Mouse (Mus musculus) adrenal gland, postnatal 14 days (tissue): ENCODE measurements around the gene Megf11. TPM values are rescaled to one million over a fixed set of nuclear protein-coding genes. Genes with fewer than 3 reads are reported as not detected.
A peak's percentile ranks its signal among the peaks of the same experiment; 100 is the strongest.
"Not testable (repeated sequence)": the region's sequence is repeated elsewhere in the genome, so short reads cannot be mapped to it uniquely, and the experiment has no call there.

ENCODE experiments used
- DNase-seq: peaks from one replicate; pipeline ENCODE4 v3.0.0; 2021; ENCODE audit warnings: mixed read lengths
- total RNA-seq: library from RNA; stranded (reverse); gene quantifications from 2 replicates; pipeline ENCODE4 v1.2.3, GENCODE M21; 2021

Megf11 gene
- total RNA-seq, 1 experiment from 2014 or later = 1.0 TPM

- DNase-seq = no peak
Measured at GRCm38 (mm10) chr9:64702391-64702790, 317.0 kb downstream of the Megf11 start.

- no peak for DNase-seq
Measured at GRCm38 (mm10) chr9:64702937-64703336, 317.5 kb downstream of the Megf11 start.

DNA sequence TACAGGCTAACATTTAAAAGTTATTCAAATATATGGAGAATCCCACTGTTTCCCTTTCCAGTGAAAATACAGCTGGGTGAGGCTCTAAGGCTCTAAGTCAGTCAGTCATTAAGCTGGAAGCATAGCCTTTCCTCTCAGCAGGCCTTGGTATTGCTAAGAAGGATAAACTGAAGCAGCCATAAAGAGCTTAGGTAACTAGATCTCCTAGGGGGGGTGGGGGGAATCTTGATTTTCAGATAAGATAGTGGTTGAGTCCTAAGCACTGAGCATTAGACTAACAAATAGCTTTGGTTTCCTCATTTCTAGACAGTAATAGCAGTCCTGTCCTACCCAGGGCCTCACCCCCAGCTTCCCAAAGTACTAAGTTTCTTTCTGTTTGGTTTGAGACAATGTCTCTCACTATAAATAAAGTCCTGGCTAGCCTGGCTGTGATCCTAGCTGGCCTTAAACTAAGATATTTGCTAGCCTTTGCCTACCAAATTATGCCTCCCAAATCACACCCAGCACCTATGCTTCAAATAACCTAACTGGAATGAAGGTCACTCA, 318.1 kb downstream of the Megf11 start:
- no peak for DNase-seq

DNA sequence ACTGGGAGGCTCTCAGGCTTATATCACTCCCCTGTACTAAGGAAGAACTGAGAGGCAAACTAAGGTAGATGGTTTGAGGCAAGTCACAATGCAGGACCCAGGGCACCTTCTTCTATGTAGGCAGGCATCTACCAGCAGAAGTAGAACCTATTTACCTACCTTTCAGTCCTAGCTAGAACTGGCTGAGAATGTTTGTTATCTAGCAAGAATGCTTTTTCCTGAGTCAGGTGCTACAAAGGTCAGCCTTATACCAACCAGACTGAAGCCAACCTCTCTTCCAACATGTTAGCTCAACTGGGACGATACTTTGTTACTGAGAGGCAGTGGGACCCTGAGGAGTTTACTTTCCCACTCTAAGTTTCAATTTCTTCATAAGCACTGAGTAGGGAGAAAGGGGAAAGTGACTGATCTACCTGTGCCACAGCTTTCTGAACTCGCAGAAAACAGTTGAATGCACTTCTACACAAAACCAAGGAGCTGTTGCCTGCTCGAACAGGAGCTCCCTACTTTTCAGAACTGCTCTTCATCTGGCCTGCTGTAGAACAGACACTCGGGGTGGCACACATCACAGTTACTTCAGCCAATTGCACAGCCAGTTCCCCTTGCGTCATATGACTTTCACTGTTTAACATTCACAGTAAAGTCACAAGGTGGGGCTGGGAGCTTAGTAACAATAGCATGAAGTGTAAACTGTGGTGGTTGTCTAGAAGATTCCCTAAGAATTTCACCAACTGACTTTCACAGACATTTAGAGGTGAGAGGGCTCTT, 318.8 kb downstream of the Megf11 start:
- DNase-seq = no peak

DNA sequence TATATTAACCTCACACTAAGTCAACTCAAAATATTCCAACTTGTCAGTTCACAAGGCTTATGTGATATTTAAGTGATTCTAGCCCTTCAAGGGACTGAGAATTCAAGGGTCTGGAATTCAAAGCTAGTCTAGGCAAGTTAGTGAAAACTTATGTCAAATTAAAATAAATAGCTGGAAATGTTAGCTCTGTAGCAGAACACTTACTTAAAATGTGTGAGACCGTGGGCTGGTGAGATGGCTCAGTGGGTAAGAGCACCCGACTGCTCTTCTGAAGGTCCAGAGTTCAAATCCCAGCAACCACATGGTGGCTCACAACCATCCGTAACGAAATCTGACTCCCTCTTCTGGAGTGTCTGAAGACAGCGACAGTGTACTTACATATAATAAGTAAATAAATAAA, 324.9 kb downstream of the Megf11 start:
- not testable (repeated sequence) for DNase-seq

DNA sequence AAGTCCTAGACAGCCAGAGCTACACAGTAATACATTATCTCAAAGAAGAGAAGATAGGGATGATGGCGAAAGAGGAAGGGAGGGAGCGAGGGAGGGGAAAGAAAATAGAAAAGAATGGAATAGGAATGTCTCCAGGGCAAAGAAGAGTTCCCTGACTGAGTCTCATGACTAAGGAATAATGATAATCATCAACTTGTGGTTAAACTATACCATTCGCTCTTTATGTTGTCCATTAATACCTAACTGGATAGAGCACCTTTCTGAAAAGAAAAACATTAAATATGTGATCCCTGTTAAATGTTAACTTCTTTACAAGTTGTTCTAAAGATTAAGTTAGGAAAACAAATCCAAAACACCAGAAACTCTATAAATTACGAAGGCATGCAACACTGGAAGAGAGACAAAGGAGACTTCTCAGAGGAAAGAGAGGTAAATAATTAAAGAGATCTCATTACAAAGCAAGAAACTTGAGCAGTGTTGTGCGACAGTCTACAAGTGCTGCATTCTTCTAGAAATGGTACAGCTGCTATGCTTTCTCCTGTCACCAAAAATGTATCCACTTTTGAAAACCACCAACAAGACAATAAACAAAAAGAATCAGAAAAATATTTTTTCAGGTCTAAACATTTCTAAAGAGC, 334.2 kb downstream of the Megf11 start:
- no peak for DNase-seq

GRCm38 (mm10) chr9:64726454-64726853, 341.0 kb downstream of the Megf11 start:
- DNase-seq = no peak

- DNase-seq = no peak
Measured at GRCm38 (mm10) chr9:64731029-64731560, 345.7 kb downstream of the Megf11 start.

- no peak for DNase-seq
Measured at GRCm38 (mm10) chr9:64734166-64734565, 348.7 kb downstream of the Megf11 start.

- DNase-seq = not testable (repeated sequence)
Measured at GRCm38 (mm10) chr9:64734992-64735391, 349.6 kb downstream of the Megf11 start.

DNA sequence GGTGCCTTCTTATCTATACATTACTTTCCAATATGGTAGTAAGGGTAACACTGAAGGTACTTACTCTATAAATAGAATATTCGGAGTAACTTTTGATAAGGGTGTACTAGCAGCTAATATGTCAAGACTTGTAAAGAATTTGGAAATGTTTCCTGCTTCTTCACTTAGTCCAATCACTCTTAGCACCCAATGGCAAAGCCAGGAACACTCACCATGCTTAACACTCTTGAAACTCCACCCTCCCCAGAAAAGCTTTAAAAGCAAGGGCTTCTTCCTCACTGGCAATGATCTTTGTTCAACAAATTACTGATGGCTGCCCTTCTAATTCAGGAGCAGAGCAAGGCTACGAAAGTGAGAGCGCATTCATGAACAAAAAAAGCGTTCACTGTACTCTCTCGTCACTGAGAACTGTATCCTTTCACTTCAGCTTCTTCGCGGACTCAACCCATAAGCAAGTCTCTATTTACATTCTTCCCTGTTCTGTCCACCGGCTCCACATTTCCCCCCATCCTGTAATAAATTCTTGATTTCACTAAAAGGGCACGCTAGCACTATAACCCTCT, 350.7 kb downstream of the Megf11 start:
- no peak for DNase-seq

GRCm38 (mm10) chr9:64736639-64737405, 351.4 kb downstream of the Megf11 start:
- DNase-seq = peak; percentile 78

- DNase-seq = peak; percentile 98
Measured at GRCm38 (mm10) chr9:64737406-64738201, 352.2 kb downstream of the Megf11 start, which contains the start of gene Rab11a. Gene Rab11a, minus strand, starts transcription at chr9:64737758.

DNA sequence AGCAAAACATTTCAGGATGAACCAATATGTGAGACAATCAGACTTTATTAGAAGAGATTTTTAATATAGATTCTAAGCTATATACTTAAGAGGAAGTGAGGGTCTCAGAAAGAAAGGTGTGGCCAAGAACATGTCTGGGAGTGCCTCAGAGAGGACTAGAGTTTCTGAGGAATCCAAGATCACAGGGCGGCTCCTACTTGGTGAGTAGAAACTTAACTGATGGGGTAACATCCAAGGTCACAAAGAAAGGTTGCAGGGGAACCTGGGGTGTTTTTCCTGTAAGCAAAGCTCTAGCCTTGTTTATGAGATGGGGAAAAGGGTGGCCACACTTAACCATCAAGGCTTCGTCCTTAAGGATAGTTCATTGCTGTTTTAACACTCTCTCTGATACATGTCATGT, 353.6 kb downstream of the Megf11 start:
- no peak for DNase-seq

DNA sequence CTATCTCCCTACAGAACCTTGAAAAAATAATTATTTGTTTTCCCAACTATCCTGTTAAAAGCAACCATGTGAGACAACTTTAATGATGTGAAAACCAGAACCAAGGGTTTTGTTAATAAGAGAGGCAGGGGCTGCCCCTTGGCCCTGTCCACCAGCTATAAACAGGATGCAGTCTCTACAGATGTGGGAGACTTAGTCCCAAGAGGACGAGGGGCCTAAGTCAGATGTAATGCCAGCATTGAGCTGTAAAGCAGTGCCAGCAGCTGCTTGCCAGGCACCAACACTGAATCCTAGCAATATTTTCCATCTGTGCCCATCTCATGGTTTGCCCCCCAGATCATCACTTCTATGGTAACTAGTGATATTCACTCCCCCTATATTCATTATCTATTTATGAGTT, 357.0 kb downstream of the Megf11 start:
- DNase-seq = no peak

DNA sequence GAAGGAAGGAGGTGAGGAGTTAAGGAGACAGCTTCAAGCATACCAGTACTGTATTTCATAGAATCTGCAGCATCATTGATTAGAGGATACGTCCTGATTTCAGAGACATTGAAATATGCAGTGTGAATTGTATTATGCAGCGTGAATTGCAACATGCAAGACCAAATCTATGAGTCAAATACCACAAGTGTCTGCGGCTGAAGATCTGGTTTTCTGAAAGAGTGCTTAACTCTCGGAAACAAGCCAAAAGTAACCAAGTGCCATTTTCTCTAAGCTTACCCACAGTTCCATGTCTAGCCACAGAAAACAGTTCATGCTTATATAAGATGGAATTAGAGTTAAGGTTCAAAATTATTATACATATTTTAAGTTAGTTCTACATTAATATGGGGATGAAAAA, 362.3 kb downstream of the Megf11 start:
- no peak for DNase-seq

GRCm38 (mm10) chr9:64749314-64749713, 363.9 kb downstream of the Megf11 start:
- DNase-seq = no peak

DNA sequence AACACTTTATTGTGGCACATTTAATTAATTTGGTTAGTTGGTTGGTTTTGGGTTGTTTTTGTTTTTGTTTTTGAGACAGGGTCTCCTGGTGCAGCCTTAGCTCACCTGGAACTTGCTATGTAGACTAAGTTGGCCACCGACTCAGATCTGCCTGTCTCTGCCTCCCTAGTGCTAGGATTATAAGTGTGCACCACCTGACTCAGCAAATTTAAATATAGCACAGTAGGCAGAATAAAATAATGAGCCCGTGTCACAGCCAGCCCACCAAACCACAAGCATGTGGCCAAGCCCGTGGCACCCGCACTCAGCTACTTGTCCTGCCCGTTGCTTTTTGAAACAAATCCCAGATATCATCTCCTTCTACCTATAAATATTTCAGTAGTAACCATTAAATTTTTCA, 367.1 kb downstream of the Megf11 start:
- no peak for DNase-seq

GRCm38 (mm10) chr9:64758052-64758451, 372.6 kb downstream of the Megf11 start:
- no peak for DNase-seq
